Mouse (Mus musculus): ENCODE measurements around the gene Spns1. TPM values are rescaled to one million over a fixed set of nuclear protein-coding genes. Genes with fewer than 3 reads are reported as not detected.
"Not testable (repeated sequence)": the region's sequence is repeated elsewhere in the genome, so short reads cannot be mapped to it uniquely, and the experiment has no call there.

Spns1 gene
- polyA plus RNA-seq, 1 experiment from 2014 or later, result 55.8 TPM

GRCm38 (mm10) chr7:126397221-126397620 is 20.0 kb upstream of the Spns1 start:
- ATAC-seq (ENCODE audit: low FRiP score), result no peak
- peaks cover 15% of the 10 kb centered on the region for H3K4me1 ChIP-seq
- peak overlapping the region; percentile 39 for H3K4me2 ChIP-seq
- no peaks in the 10 kb centered on the region for H3K27me3 ChIP-seq
- no peaks in the 10 kb centered on the region for H3K36me3 ChIP-seq (replicated peaks)
- 53% methylated on average over 6 of the region's 6 CpGs for WGBS
- H3K9me3 ChIP-seq, result no peaks in the 10 kb centered on the region
- H3K4me3 ChIP-seq (replicated peaks), result no peak overlapping the region
- no peak overlapping the region for H3K9ac ChIP-seq
- no peak overlapping the region for H3K27ac ChIP-seq

GRCm38 (mm10) chr7:126396298-126397119 is 19.3 kb upstream of the Spns1 start, which contains the start of gene Nfatc2ip:
TSS of gene Nfatc2ip (minus strand) at chr7:126396737.
- no peak within 1 kb of the TSS; the same call in 1 of the 2 replicates for H3K27ac ChIP-seq
- whole genome bisulfite sequencing, result under 1% methylated on average over 59 of the region's 59 CpGs
- no peaks in the 10 kb centered on the region for H3K9me3 ChIP-seq
- H3K4me1 ChIP-seq, result peaks cover 15% of the 10 kb centered on the region
- no peaks in the 10 kb centered on the region for H3K36me3 ChIP-seq (replicated peaks)
- ATAC-seq (ENCODE audit: low FRiP score), result peak; percentile 100
- H3K9ac ChIP-seq, result peak within 1 kb of the TSS; percentile 81
- H3K27me3 ChIP-seq, result no peaks in the 10 kb centered on the region
- H3K4me3 ChIP-seq (replicated peaks), result peak within 1 kb of the TSS; percentile 80
- H3K4me2 ChIP-seq, result peak within 1 kb of the TSS; percentile 72

- H3K4me3 ChIP-seq (replicated peaks); H3K9me3 ChIP-seq; ATAC-seq (ENCODE audit: low FRiP score); H3K9ac ChIP-seq; H3K27me3 ChIP-seq; H3K27ac ChIP-seq; H3K4me2 ChIP-seq: not testable (repeated sequence)
- Histone ChIP-seq H3K4me1 (peaks cover 14% of the 10 kb centered on the region), H3K36me3 (replicated peaks) (peaks cover 35% of the 10 kb centered on the region)
- WGBS, result 93% methylated on average over 7 of the region's 7 CpGs
These were observed 15.0 kb upstream of the Spns1 start for GRCm38 (mm10) chr7:126392086-126392884.

- H3K4me3 ChIP-seq (replicated peaks), result no peak overlapping the region
- H3K27ac ChIP-seq, result no peak overlapping the region
- no peak overlapping the region for H3K4me2 ChIP-seq
- no peaks in the 10 kb centered on the region for H3K27me3 ChIP-seq
- ATAC-seq (ENCODE audit: low FRiP score), result no peak
- no peak overlapping the region for H3K9ac ChIP-seq
- no peaks in the 10 kb centered on the region for H3K4me1 ChIP-seq
- WGBS, result 96% methylated on average over 1 of the region's 1 CpGs
- no peaks in the 10 kb centered on the region for H3K9me3 ChIP-seq
- peaks cover 65% of the 10 kb centered on the region for H3K36me3 ChIP-seq (replicated peaks)
These were observed 10.9 kb upstream of the Spns1 start for GRCm38 (mm10) chr7:126388185-126388584.

- 85% methylated on average over 5 of the region's 5 CpGs for WGBS
- H3K4me2 ChIP-seq, result no peak overlapping the region
- H3K36me3 ChIP-seq (replicated peaks), result peaks cover 42% of the 10 kb centered on the region
- no peak overlapping the region for H3K4me3 ChIP-seq (replicated peaks)
- H3K9me3 ChIP-seq, result no peaks in the 10 kb centered on the region
- no peak for ATAC-seq (ENCODE audit: low FRiP score)
- H3K27me3 ChIP-seq, result no peaks in the 10 kb centered on the region
- H3K27ac ChIP-seq, result no peak overlapping the region
- no peak overlapping the region for H3K9ac ChIP-seq
- no peaks in the 10 kb centered on the region for H3K4me1 ChIP-seq
These were observed 6.3 kb upstream of the Spns1 start for GRCm38 (mm10) chr7:126383565-126383964.

GRCm38 (mm10) chr7:126376903-126377277 is 360 bp downstream of the Spns1 start:
- Histone ChIP-seq H3K27me3 (no peaks in the 10 kb centered on the region), H3K4me2 (peak overlapping the region; percentile 98), H3K9ac (peak overlapping the region; percentile 85), H3K4me3 (replicated peaks) (peak overlapping the region; percentile 91), H3K36me3 (replicated peaks) (peaks cover 31% of the 10 kb centered on the region), H3K9me3 (no peaks in the 10 kb centered on the region), H3K27ac (peak overlapping the region; percentile 80; the same call in 1 of the 2 replicates), H3K4me1 (peaks cover 19% of the 10 kb centered on the region)
- ATAC-seq (ENCODE audit: low FRiP score), result peak; percentile 77
- WGBS, result under 1% methylated on average over 27 of the region's 27 CpGs

GRCm38 (mm10) chr7:126375012-126375411 is 2.2 kb downstream of the Spns1 start:
- Histone ChIP-seq H3K9ac (no peak overlapping the region), H3K4me3 (replicated peaks) (no peak overlapping the region), H3K4me2 (no peak overlapping the region), H3K9me3 (no peaks in the 10 kb centered on the region), H3K27me3 (no peaks in the 10 kb centered on the region), H3K4me1 (peaks cover 19% of the 10 kb centered on the region), H3K36me3 (replicated peaks) (peaks cover 50% of the 10 kb centered on the region), H3K27ac (no peak overlapping the region)
- no peak for ATAC-seq (ENCODE audit: low FRiP score)
- 79% methylated on average over 5 of the region's 5 CpGs for WGBS

- 85% methylated on average over 6 of the region's 6 CpGs for WGBS
- H3K4me3 ChIP-seq (replicated peaks), result no peak overlapping the region
These were observed 2.7 kb downstream of the Spns1 start for GRCm38 (mm10) chr7:126374526-126374925.

GRCm38 (mm10) chr7:126373007-126373406 is 4.2 kb downstream of the Spns1 start:
- no peak overlapping the region for H3K27ac ChIP-seq
- 89% methylated on average over 9 of the region's 9 CpGs for WGBS
- H3K36me3 ChIP-seq (replicated peaks), result peaks cover 60% of the 10 kb centered on the region
- H3K9ac ChIP-seq, result no peak overlapping the region
- no peak for ATAC-seq (ENCODE audit: low FRiP score)
- no peak overlapping the region for H3K4me2 ChIP-seq
- H3K9me3 ChIP-seq, result no peaks in the 10 kb centered on the region
- peaks cover 18% of the 10 kb centered on the region for H3K4me1 ChIP-seq
- H3K27me3 ChIP-seq, result no peaks in the 10 kb centered on the region
- H3K4me3 ChIP-seq (replicated peaks), result no peak overlapping the region

More at GRCm38 (mm10) chr7:126374526-126374925, 2.7 kb downstream of the Spns1 start:
- no peak overlapping the region for H3K27ac ChIP-seq
- H3K9ac ChIP-seq, result no peak overlapping the region
- no peaks in the 10 kb centered on the region for H3K9me3 ChIP-seq
- no peaks in the 10 kb centered on the region for H3K27me3 ChIP-seq
- no peak overlapping the region for H3K4me2 ChIP-seq
- no peak for ATAC-seq (ENCODE audit: low FRiP score)
- peaks cover 54% of the 10 kb centered on the region for H3K36me3 ChIP-seq (replicated peaks)
- H3K4me1 ChIP-seq, result peaks cover 19% of the 10 kb centered on the region

GRCm38 (mm10) chr7:126369393-126369792 is 7.9 kb downstream of the Spns1 start, which contains the start of gene Lat:
TSS of gene Lat (minus strand) at chr7:126369570.
- Histone ChIP-seq H3K4me1 (no peaks in the 10 kb centered on the region), H3K4me3 (replicated peaks) (no peak within 1 kb of the TSS), H3K27ac (no peak within 1 kb of the TSS), H3K27me3 (no peaks in the 10 kb centered on the region), H3K9me3 (no peaks in the 10 kb centered on the region), H3K9ac (no peak within 1 kb of the TSS), H3K36me3 (replicated peaks) (peaks cover 54% of the 10 kb centered on the region), H3K4me2 (no peak within 1 kb of the TSS)
- ATAC-seq (ENCODE audit: low FRiP score), result no peak
- WGBS, result 86% methylated on average over 13 of the region's 13 CpGs

GRCm38 (mm10) chr7:126368367-126368766 is 8.9 kb downstream of the Spns1 start:
- no peak for ATAC-seq (ENCODE audit: low FRiP score)
- no peak overlapping the region for H3K4me3 ChIP-seq (replicated peaks)
- H3K9me3 ChIP-seq, result no peaks in the 10 kb centered on the region
- H3K36me3 ChIP-seq (replicated peaks), result peaks cover 44% of the 10 kb centered on the region
- H3K4me2 ChIP-seq, result no peak overlapping the region
- H3K27me3 ChIP-seq, result no peaks in the 10 kb centered on the region
- H3K4me1 ChIP-seq, result no peaks in the 10 kb centered on the region
- 86% methylated on average over 8 of the region's 8 CpGs for WGBS
- no peak overlapping the region for H3K27ac ChIP-seq
- no peak overlapping the region for H3K9ac ChIP-seq

- no peak for ATAC-seq (ENCODE audit: low FRiP score)
These were observed 9.6 kb downstream of the Spns1 start for GRCm38 (mm10) chr7:126367636-126368035.

More at GRCm38 (mm10) chr7:126367636-126368035, 9.6 kb downstream of the Spns1 start:
- H3K4me3 ChIP-seq (replicated peaks), result no peak overlapping the region
- WGBS, result 90% methylated on average over 10 of the region's 10 CpGs
- no peaks in the 10 kb centered on the region for H3K27me3 ChIP-seq
- no peaks in the 10 kb centered on the region for H3K4me1 ChIP-seq
- peaks cover 40% of the 10 kb centered on the region for H3K36me3 ChIP-seq (replicated peaks)
- H3K4me2 ChIP-seq, result no peak overlapping the region
- no peaks in the 10 kb centered on the region for H3K9me3 ChIP-seq
- H3K9ac ChIP-seq, result no peak overlapping the region
- H3K27ac ChIP-seq, result no peak overlapping the region
